Mouse (Mus musculus) cerebellum, adult 2 months (tissue): ENCODE data around the gene Cnbd2.

Experiments
- CTCF ChIP-seq: fragments of 200-500 bp; IDR thresholded peaks from 2 replicates; pipeline ENCODE4 v1.5.1; 2011; ENCODE audit warnings: low read depth, mild to moderate bottlenecking, control low read depth, low read length, moderate library complexity, borderline replicate concordance; ENCODE audit not compliant: insufficient read depth
- POLR2A ChIP-seq: fragments of 200-500 bp; IDR thresholded peaks from 2 replicates; pipeline ENCODE4 v1.6.1; 2011; ENCODE audit warnings: low read length, control low read depth, borderline replicate concordance; ENCODE audit not compliant: insufficient read depth

GRCm38 (mm10) chr2:156304351-156304750 is 7.7 kb upstream of the Cnbd2 start:
- TF ChIP-seq POLR2A (no peak), CTCF (no peak)
